Mouse (Mus musculus) E14TG2a.4 (cell line): ENCODE data around the gene Epha6.

Experiments
- CTCF ChIP-seq: conservative IDR thresholded peaks from 2 replicates; pipeline ENCODE4 v1.5.1; 2014; ENCODE audit warnings: low read length
- NANOG ChIP-seq: IDR thresholded peaks from 2 replicates; pipeline ENCODE4 v1.6.1; 2014; ENCODE audit warnings: borderline replicate concordance, low read length, mixed read lengths
- POU5F1 ChIP-seq: IDR thresholded peaks from 2 replicates; pipeline ENCODE4 v1.6.1; 2014; ENCODE audit warnings: low read length, borderline replicate concordance

GRCm38 (mm10) chr16:59772297-59772696 is 833.0 kb downstream of the Epha6 start:
- TF ChIP-seq CTCF, result no peak
- TF ChIP-seq POU5F1, result no peak
- no peak for TF ChIP-seq NANOG
